Mouse (Mus musculus) ovary, postnatal 14 days (tissue): ENCODE data around the gene Fndc10.
A peak's percentile ranks its signal among the peaks of the same experiment; 100 is the strongest.
"Not testable (repeated sequence)": the region's sequence is repeated elsewhere in the genome, so short reads cannot be mapped to it uniquely, and the experiment has no call there.

Experiments used
- DNase-seq: peaks from one replicate; pipeline ENCODE4 v3.0.0; 2022; ENCODE audit warnings: low spot score

Gene Fndc10

GRCm38 (mm10) chr4:155687764-155688163 is 6.4 kb upstream of the Fndc10 start:
- DNase-seq: not testable (repeated sequence)

- DNase-seq: no peak
These were observed 3.4 kb upstream of the Fndc10 start for GRCm38 (mm10) chr4:155690571-155691375.

- DNase-seq: no peak
These were observed 1.7 kb upstream of the Fndc10 start for GRCm38 (mm10) chr4:155692421-155692820.

- peak; percentile 46 for DNase-seq
These were observed 600 bp downstream of the Fndc10 start for GRCm38 (mm10) chr4:155694482-155695401.

- no peak for DNase-seq
These were observed 1.5 kb downstream of the Fndc10 start for GRCm38 (mm10) chr4:155695531-155696062.

GRCm38 (mm10) chr4:155696261-155697255 is 2.4 kb downstream of the Fndc10 start:
- no peak for DNase-seq

GRCm38 (mm10) chr4:155700425-155700824 is 6.3 kb downstream of the Fndc10 start:
- DNase-seq: no peak

- no peak for DNase-seq
These were observed 9.3 kb downstream of the Fndc10 start for GRCm38 (mm10) chr4:155703425-155703929.

- peak; percentile 88 for DNase-seq
These were observed 10.8 kb downstream of the Fndc10 start, which contains the start of gene Ssu72 for GRCm38 (mm10) chr4:155704721-155705591. Gene Ssu72, plus strand, starts transcription at chr4:155704800.

GRCm38 (mm10) chr4:155705592-155705929 is 11.4 kb downstream of the Fndc10 start:
- DNase-seq: no peak

- no peak for DNase-seq
These were observed 14.4 kb downstream of the Fndc10 start for GRCm38 (mm10) chr4:155708582-155708981.

- DNase-seq: no peak
These were observed 14.8 kb downstream of the Fndc10 start for GRCm38 (mm10) chr4:155708988-155709387.

- DNase-seq: no peak
These were observed 16.5 kb downstream of the Fndc10 start for GRCm38 (mm10) chr4:155710521-155711252.

- DNase-seq: no peak
These were observed 27.5 kb downstream of the Fndc10 start for GRCm38 (mm10) chr4:155721668-155722083.

- no peak for DNase-seq
These were observed 33.9 kb downstream of the Fndc10 start for GRCm38 (mm10) chr4:155727993-155728392.

GRCm38 (mm10) chr4:155733267-155733666 is 39.1 kb downstream of the Fndc10 start:
- DNase-seq: no peak

GRCm38 (mm10) chr4:155734350-155734941 is 40.3 kb downstream of the Fndc10 start, which contains the start of gene Tmem240:
Gene Tmem240, plus strand, starts transcription at chr4:155734800.
- peak; percentile 74 for DNase-seq

GRCm38 (mm10) chr4:155734951-155735702 is 41.0 kb downstream of the Fndc10 start:
- peak; percentile 24 for DNase-seq
